Mouse (Mus musculus): Measurements from ENCODE around the gene A830018L16Rik. TPM values are rescaled to one million over a fixed set of nuclear protein-coding genes. Genes with fewer than 3 reads are reported as not detected.

The A830018L16Rik gene
- polyA plus RNA-seq, 1 experiment = not detected

DNA sequence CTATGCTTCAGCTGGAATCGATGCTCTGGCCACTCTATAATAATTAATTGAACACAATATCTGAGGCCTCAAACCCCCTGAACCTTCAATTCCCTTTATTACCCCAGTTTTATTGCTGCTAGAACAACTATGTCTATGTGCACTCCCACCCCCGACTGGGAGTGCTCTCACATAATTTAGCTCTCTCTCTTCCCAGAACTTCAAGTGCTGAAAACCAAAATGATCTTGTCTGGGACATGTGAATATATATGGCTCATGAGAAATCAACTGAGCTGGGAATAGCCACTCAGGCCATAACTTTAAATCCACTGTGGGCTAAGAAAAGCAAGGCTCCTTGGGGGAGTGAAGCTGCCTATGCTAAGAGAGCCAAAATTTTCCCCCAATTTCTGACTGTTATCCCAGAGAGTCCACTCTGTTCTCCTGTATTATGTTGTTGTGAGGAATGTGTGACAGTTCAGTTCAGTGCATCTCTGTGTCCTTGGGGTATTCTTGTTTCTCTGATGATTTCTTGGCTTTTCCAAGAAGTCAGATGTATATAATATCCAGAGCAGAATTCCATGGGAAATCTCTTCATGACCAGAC lies 582.5 kb downstream of the A830018L16Rik start:
- H3K4me2 ChIP-seq (ENCODE audit: low read depth) = no peak overlapping the region
- no peaks in the 10 kb centered on the region for H3K36me3 ChIP-seq (ENCODE audit: control insufficient read depth, insufficient read depth)
- no peak for TF ChIP-seq TCF12 (IDR thresholded peaks at IDR 0.05; ENCODE audit: insufficient read depth, poor library complexity, severe bottlenecking)
- TF ChIP-seq MYOD1 (IDR thresholded peaks at IDR 0.05; ENCODE audit: control insufficient read depth in 1 of 3, insufficient read length in 2 of 3, low read depth in 2 of 3) = no peak
- no peak for TF ChIP-seq MAX (IDR thresholded peaks at IDR 0.05; ENCODE audit: low read depth)
- TF ChIP-seq E2F4 (IDR thresholded peaks at IDR 0.05; ENCODE audit: insufficient read depth) = no peak
- no peak for TF ChIP-seq TCF3 (IDR thresholded peaks at IDR 0.05; ENCODE audit: insufficient read length, low read depth)
- no peak for TF ChIP-seq REST (IDR thresholded peaks at IDR 0.05; ENCODE audit: insufficient read depth, insufficient read length)
- TF ChIP-seq SRF (IDR thresholded peaks at IDR 0.05; ENCODE audit: control insufficient read depth, insufficient read length, low read depth) = no peak
- no peaks in the 10 kb centered on the region for H3K79me2 ChIP-seq (ENCODE audit: control insufficient read depth, insufficient read depth)
- H3ac ChIP-seq (ENCODE audit: control insufficient read depth, insufficient read length) = no peak overlapping the region
- no peaks in the 10 kb centered on the region for H3K27me3 ChIP-seq (ENCODE audit: control insufficient read depth, insufficient read depth, insufficient read length)
- H3K4me3 ChIP-seq = no peak overlapping the region

DNA sequence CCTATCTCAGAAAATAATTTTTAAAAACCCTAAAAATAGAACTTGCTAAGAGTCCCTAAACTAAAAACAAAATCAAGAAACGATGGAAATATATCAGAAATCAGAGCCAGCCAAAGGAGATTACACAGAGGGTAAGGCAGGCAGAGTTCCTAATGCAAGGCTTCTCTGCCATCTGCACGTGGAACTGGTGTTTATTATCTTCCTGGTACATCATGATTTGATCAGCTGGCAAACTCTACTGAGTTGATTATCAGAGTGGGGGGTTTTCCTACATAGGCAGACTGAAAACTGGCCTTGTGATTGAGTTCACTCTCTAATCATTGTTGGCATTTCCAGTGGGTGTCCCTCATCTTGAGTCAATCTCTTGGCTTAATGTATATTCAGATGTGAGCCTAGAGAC lies 583.7 kb downstream of the A830018L16Rik start:
- Histone ChIP-seq H3K4me3 (no peak overlapping the region), H3K4me2 (ENCODE audit: low read depth) (no peak overlapping the region)

DNA sequence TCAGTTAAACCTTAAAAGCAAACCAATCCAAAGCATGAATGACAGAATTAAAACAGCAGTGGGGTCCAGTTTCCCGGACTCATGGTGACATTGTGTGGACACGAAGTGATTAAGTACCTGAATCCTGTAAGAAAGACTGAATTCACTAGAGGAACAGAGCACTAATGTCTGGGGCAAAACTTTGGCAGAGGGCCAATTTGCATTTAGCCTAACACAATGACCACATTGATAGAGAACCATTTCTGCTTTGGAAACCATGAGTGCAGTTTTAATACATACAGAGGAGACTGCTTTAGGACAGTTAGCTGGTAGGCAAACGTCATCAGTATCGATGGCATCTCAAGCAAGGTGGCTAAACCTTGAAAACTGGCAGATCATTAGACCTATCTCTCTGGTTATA lies 586.7 kb downstream of the A830018L16Rik start:
- Histone ChIP-seq H3K4me3 (no peak overlapping the region), H3K4me2 (ENCODE audit: low read depth) (no peak overlapping the region), H3K79me2 (ENCODE audit: control insufficient read depth, insufficient read depth) (no peaks in the 10 kb centered on the region), H3ac (ENCODE audit: control insufficient read depth, insufficient read length) (no peak overlapping the region), H3K27me3 (ENCODE audit: control insufficient read depth, insufficient read depth, insufficient read length) (no peaks in the 10 kb centered on the region), H3K36me3 (ENCODE audit: control insufficient read depth, insufficient read depth) (no peaks in the 10 kb centered on the region)
- TF ChIP-seq MYOG (IDR thresholded peaks at IDR 0.05; ENCODE audit: control insufficient read depth in 1 of 3, insufficient read depth in 1 of 3, insufficient read length in 2 of 3, low read depth in 2 of 3) (no peak), MYOD1 (IDR thresholded peaks at IDR 0.05; ENCODE audit: control insufficient read depth in 1 of 3, insufficient read length in 2 of 3, low read depth in 2 of 3) (no peak), POLR2AphosphoS2 (IDR thresholded peaks at IDR 0.05; ENCODE audit: insufficient read length, low read depth) (no peak), USF1 (IDR thresholded peaks at IDR 0.05; ENCODE audit: low read depth) (no peak), REST (IDR thresholded peaks at IDR 0.05; ENCODE audit: insufficient read depth, insufficient read length) (no peak), CEBPB (IDR thresholded peaks at IDR 0.05; ENCODE audit: insufficient read depth, poor library complexity, severe bottlenecking) (no peak), SRF (IDR thresholded peaks at IDR 0.05; ENCODE audit: control insufficient read depth, insufficient read length, low read depth) (no peak), E2F4 (IDR thresholded peaks at IDR 0.05; ENCODE audit: insufficient read depth) (no peak), MAX (IDR thresholded peaks at IDR 0.05; ENCODE audit: low read depth) (no peak), TCF3 (IDR thresholded peaks at IDR 0.05; ENCODE audit: insufficient read length, low read depth) (no peak), TCF12 (IDR thresholded peaks at IDR 0.05; ENCODE audit: insufficient read depth, poor library complexity, severe bottlenecking) (no peak), POLR2A (IDR thresholded peaks at IDR 0.05; ENCODE audit: insufficient read length, low read depth) (no peak)

More for the DNA sequence above, 583.7 kb downstream of the A830018L16Rik start:
- no peak for TF ChIP-seq TCF12 (IDR thresholded peaks at IDR 0.05; ENCODE audit: insufficient read depth, poor library complexity, severe bottlenecking)
- TF ChIP-seq USF1 (IDR thresholded peaks at IDR 0.05; ENCODE audit: low read depth) = no peak
- TF ChIP-seq REST (IDR thresholded peaks at IDR 0.05; ENCODE audit: insufficient read depth, insufficient read length) = no peak
- TF ChIP-seq POLR2AphosphoS2 (IDR thresholded peaks at IDR 0.05; ENCODE audit: insufficient read length, low read depth) = no peak
- no peak for TF ChIP-seq CEBPB (IDR thresholded peaks at IDR 0.05; ENCODE audit: insufficient read depth, poor library complexity, severe bottlenecking)
- no peak for TF ChIP-seq MYOG (IDR thresholded peaks at IDR 0.05; ENCODE audit: control insufficient read depth in 1 of 3, insufficient read depth in 1 of 3, insufficient read length in 2 of 3, low read depth in 2 of 3)
- no peak for TF ChIP-seq TCF3 (IDR thresholded peaks at IDR 0.05; ENCODE audit: insufficient read length, low read depth)
- no peak for TF ChIP-seq MAX (IDR thresholded peaks at IDR 0.05; ENCODE audit: low read depth)
- no peak for TF ChIP-seq POLR2A (IDR thresholded peaks at IDR 0.05; ENCODE audit: insufficient read length, low read depth)
- no peak for TF ChIP-seq MYOD1 (IDR thresholded peaks at IDR 0.05; ENCODE audit: control insufficient read depth in 1 of 3, insufficient read length in 2 of 3, low read depth in 2 of 3)
- TF ChIP-seq SRF (IDR thresholded peaks at IDR 0.05; ENCODE audit: control insufficient read depth, insufficient read length, low read depth) = no peak
- TF ChIP-seq E2F4 (IDR thresholded peaks at IDR 0.05; ENCODE audit: insufficient read depth) = no peak
- no peaks in the 10 kb centered on the region for H3K36me3 ChIP-seq (ENCODE audit: control insufficient read depth, insufficient read depth)
- no peaks in the 10 kb centered on the region for H3K27me3 ChIP-seq (ENCODE audit: control insufficient read depth, insufficient read depth, insufficient read length)
- H3K79me2 ChIP-seq (ENCODE audit: control insufficient read depth, insufficient read depth) = no peaks in the 10 kb centered on the region
- no peak overlapping the region for H3ac ChIP-seq (ENCODE audit: control insufficient read depth, insufficient read length)

DNA sequence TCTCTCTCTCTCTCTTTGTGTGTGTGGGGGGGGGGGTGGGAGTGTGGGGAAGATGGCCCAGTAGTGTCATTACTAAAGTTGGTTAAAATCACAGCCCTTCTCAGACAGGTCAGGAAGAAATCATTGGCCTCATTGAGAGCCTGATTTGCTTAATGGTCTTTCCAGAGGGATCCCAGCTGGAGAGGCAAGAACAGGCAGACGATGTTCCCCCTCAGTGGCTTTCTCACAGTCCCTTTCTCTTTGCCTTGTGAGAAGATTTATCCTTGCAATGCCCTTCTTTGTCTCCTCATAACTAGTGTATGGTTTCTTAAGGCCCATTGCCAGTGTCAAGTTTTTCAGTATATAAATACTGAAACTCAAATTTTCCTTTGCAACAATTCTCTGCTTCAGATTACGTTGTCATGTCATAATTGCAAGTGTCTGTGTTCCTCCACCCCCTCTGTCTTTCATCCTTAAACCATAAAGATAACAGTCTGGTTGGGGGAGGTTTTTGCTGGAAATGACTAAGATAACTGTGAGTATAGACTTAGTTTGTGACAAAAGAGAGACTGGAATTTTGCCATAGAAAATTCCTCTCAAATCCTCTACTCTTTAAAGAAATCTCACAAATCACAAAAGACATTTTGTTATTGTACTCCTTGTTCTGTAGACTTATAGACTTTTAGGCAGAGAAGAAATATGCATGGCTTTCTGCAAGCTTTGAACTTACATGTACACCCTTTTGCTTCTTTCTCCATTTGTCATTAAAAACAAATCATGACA lies 595.1 kb downstream of the A830018L16Rik start:
- TF ChIP-seq POLR2A (IDR thresholded peaks at IDR 0.05; ENCODE audit: insufficient read length, low read depth) (no peak), MAX (IDR thresholded peaks at IDR 0.05; ENCODE audit: low read depth) (no peak), E2F4 (IDR thresholded peaks at IDR 0.05; ENCODE audit: insufficient read depth) (no peak), USF1 (IDR thresholded peaks at IDR 0.05; ENCODE audit: low read depth) (no peak), TCF3 (IDR thresholded peaks at IDR 0.05; ENCODE audit: insufficient read length, low read depth) (no peak), TCF12 (IDR thresholded peaks at IDR 0.05; ENCODE audit: insufficient read depth, poor library complexity, severe bottlenecking) (no peak), MYOG (IDR thresholded peaks at IDR 0.05; ENCODE audit: control insufficient read depth in 1 of 3, insufficient read depth in 1 of 3, insufficient read length in 2 of 3, low read depth in 2 of 3) (no peak), REST (IDR thresholded peaks at IDR 0.05; ENCODE audit: insufficient read depth, insufficient read length) (no peak), POLR2AphosphoS2 (IDR thresholded peaks at IDR 0.05; ENCODE audit: insufficient read length, low read depth) (no peak), SRF (IDR thresholded peaks at IDR 0.05; ENCODE audit: control insufficient read depth, insufficient read length, low read depth) (no peak), CEBPB (IDR thresholded peaks at IDR 0.05; ENCODE audit: insufficient read depth, poor library complexity, severe bottlenecking) (no peak), MYOD1 (IDR thresholded peaks at IDR 0.05; ENCODE audit: control insufficient read depth in 1 of 3, insufficient read length in 2 of 3, low read depth in 2 of 3) (no peak)
- no peaks in the 10 kb centered on the region for H3K79me2 ChIP-seq (ENCODE audit: control insufficient read depth, insufficient read depth)
- H3K27me3 ChIP-seq (ENCODE audit: control insufficient read depth, insufficient read depth, insufficient read length) = no peaks in the 10 kb centered on the region
- H3K4me2 ChIP-seq (ENCODE audit: low read depth) = no peak overlapping the region
- no peak overlapping the region for H3K4me3 ChIP-seq
- H3ac ChIP-seq (ENCODE audit: control insufficient read depth, insufficient read length) = no peak overlapping the region
- H3K36me3 ChIP-seq (ENCODE audit: control insufficient read depth, insufficient read depth) = no peaks in the 10 kb centered on the region

All from myocyte (in vitro differentiated cells).